Mouse (Mus musculus) right cerebral cortex, postnatal 4 days (tissue): ENCODE data around the gene Slain1.
A peak's percentile ranks its signal among the peaks of the same experiment; 100 is the strongest.

Experiments used
- DNase-seq: peaks from one replicate; pipeline ENCODE4 v3.0.0-alpha.2; 2022

Gene Slain1

DNA sequence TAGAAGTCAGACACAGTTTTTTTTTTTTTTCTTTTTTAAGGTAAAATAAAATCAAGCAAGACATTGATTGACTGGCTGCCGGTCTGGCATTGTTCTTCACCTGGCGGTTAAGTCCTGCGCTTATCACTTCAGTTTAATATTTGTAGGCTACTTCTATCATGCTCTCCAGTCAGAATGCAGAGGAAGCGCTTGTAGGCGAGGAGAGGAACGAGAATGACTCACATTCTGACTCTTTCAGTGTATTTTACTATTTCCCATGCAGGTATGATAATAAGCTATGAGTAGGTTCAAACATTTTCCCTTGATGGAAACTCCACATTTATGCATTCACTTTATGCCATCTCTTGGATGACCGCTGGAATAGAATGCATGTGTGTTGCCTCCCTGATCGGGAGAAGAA, 17.0 kb downstream of the Slain1 start:
- DNase-seq, result no peak

DNA sequence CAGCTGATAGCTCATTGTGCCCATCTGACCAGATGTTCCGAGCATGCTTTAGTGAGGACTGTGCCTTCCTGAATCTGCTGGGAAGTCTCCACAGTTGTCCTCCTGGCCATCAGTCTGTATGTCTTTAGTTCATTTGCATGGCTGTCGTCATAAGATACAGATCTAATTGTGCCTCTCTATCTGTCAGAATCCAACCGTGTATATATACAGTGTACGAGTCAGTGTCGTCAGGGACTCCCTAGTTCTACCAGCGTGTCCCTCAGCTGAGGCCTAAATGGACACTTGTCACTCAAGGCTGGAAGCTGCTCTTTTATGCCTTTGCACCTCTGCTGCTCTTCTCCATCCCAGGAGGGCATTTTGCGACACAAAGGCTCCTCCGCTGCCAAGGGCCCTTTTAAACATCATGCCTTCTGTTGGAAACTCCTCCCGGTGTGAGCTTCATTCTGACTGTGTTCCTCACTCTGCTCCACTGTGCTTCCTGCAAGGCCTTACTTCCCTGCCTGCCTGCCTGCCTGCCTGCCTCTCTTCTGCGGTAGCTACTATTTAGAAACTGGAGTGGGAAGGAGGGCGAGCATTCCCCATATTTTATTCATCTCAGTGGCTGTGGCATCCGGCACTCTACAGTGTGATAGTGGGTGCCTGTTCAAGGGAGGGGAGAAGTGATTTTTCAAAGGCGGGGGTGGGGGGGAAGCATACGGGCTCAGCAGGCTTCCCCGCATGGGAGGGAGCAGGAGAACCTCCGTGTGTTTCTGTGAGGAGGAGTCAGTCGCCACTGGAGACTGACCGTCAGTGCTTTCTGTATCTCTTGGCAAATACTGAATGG, 29.6 kb downstream of the Slain1 start:
- no peak for DNase-seq

DNA sequence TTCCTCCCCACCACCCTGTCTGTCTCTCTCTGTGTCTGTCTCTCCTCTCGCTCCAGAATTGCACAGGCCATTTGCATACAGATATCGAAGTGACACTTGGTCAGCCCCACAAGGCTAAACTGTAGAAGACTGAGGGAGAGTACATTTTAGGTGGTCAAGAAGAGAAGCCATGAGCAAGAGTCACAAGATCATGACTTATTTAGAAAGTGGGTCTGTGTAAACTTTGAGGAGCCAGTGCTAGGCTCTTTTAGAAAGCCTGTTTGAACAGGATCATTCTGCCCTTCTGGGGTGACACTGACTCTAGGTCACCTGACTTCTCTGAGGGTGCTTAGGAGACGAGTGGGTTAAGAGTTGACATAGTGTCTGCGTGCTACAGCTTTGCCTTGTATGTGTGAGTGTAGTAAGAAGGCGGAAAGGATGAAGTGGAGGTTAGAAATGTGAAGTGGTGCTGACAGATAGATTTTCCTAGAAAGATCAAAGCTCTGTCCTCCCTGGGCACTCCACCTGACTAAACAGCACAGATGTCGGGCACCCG, 30.3 kb downstream of the Slain1 start:
- DNase-seq, result no peak

DNA sequence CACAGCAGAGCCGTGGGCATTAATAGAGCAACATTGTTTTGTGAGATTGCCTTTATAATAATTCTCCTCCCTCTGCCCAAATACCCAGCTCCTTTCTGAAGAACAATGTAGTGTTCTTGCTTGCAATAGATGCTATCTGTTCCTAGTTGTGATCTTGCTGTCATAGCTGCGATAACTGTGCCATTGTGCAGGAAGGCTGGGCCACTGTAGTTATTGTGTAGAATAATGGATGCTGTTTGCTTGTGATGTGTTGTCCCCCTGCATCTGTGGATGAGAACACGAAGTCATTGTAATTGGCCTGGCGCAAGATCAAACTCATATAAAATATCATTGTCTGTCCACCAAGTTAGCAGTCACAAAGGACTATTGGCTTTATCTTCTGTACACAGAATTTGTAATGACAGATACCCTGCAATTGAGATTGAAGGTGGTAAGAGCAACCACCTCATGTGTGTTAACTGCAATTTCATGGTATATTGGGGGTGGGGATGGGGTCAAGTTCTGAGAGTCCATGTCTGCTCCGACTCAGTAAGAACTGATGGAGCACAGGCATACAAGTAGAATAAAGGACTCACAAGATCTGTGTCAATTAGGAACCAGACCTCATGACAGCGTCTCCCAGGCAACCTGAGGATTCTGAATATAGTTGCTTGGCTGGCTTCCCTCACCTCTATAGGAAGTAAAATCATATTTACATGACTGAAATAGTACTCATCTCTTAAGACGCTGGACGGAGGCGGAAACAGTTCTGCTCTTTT, 32.8 kb downstream of the Slain1 start:
- no peak for DNase-seq

DNA sequence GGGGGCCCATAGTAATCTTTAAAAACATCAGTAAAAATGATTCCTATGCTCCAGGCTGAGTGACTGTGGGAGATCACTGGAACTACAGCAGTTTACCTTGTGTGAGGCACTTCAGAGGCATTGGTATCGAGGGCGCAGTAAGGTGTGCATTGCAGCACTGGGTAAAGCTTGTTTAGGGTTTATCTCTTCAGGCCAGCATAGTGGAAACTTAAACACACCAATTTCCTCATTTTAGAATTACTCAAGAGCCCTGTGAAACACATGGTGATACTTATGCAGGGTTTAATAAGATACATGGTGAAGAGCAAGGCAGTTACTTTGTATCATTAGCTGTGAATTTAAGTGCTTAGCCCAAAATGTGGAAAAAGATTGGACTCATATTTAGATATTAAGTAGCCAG, 37.0 kb downstream of the Slain1 start:
- no peak for DNase-seq

DNA sequence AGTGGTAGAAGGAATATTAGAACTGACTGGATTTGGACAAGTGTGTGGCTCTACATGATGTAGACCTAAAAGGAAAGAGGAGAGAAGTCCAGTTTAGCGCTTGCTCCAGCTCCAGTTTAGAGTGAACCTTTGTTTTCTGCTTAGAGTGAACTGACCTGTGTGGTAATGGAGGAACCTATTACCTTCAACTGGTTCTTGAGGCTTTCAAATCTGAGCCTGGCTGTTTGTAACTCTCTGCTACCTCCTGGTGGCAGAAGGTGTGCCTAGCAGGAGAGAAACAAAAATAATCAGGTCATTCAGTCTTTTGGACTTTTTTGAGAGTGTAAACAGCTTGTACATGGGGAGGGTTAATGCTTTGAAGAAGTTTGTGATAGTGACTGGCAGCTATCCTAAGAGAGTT, 44.3 kb downstream of the Slain1 start:
- no peak for DNase-seq

DNA sequence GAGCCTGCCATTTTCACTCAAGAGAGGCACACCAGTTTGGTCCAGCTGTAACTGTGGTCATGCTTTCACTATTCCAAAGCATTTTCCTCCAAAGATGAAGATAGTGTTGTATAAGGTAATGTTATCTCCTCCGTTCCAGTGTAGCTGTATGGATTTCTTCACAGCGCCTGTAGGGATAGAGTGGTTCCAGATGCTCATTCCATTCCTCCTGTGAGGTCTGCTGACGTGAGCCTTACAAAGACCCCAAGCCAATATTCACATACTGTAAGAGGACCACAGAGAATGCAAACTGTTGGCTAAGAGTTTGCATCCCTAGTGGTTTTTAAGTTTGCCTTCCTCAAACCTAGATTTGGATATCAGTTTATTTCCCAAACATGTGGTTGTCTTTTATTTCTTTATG, 45.6 kb downstream of the Slain1 start:
- no peak for DNase-seq

DNA sequence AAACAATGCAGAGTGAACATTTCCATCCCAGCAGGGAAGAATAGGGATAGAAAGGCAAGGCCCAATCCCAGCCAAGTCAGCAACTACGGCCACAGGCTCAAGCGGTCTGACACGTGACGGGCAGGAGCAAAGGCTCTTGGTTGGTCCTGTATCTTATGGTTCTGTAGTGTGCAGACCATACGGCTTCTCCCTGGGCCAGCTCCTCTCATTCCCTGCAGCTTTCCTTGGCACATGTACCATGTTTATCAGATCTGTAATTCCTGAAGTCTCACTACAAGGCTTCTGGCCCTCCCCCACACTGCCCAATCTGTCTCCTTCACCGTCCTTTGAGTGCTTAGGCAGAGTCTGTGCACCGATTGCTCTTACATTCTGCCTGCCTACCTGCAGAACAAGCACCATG, 47.1 kb downstream of the Slain1 start:
- DNase-seq, result no peak

DNA sequence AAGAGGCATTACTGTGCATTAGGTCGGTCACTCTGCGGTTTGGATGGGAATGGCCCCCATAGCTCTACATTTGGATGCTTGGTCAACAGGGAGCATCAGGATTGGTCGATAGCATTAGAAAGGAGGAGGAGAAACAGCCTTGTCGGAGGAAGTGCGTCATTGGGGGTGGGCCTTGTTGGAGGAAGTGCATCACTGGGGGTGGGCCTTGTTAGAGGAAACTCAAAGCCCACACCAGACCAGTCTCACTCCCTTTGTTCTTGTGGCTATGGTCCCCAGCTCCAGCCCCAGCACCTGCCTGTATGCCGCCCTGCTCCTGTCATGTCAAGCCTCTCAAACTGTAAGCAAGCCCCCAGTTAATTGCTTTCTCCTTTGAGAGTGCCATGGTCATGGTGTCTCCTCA, 49.3 kb downstream of the Slain1 start:
- DNase-seq, result no peak

DNA sequence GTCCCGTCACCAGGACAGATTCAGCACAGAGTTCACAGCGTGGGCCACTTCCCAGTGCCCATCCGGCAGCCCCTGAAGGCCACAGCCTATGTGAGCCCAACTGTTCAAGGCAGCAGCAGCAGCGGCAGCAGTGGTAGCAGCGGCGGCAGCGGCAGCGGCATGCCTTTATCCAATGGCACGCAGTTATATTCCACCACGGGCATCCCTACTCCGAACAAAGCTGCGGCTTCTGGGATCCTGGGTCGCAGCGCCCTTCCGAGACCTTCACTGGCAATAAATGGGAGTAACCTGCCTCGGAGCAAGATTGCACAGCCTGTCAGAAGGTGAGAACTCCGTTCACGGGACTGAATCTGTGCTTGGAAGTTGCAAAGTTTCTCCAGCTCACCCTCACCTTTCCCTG, 52.5 kb downstream of the Slain1 start:
- DNase-seq, result no peak

DNA sequence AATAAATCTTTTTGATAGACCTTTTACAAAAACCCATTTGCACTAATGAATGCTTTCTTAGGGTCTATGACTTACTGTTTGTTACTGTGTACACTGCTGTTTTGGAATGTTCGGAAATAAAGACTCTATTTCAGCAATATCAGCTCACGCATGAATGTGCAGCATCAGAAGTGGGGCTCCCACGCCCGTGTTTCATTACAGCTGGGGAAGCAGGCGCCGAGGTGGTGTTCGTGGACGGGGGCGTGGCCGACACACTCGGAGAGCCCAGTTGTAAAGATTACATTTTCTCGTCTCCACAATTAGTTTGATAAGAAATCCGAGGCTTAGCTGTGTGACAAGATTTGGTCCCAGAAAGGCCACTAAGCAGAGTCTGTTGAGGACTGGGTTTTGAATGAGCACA, 54.7 kb downstream of the Slain1 start:
- no peak for DNase-seq

DNA sequence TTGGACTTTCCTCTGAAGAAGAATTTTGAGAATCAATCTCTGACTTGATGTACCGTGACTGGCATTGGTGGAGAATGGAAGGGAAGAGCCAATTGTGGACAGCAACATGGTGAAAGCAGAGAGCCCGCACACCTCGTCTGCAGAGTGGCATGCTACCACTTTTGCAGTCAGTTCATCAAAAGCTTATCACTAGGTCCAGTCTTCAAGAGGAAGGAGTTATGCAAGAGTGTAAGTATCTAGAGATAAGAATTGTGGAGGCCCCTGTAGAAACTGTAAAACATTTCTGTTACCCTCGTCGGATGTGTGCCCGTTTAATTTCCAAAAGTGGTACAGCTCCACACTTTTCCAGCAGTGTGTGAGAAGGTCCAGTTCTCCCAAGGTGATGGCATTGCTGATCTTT, 56.3 kb downstream of the Slain1 start:
- no peak for DNase-seq

DNA sequence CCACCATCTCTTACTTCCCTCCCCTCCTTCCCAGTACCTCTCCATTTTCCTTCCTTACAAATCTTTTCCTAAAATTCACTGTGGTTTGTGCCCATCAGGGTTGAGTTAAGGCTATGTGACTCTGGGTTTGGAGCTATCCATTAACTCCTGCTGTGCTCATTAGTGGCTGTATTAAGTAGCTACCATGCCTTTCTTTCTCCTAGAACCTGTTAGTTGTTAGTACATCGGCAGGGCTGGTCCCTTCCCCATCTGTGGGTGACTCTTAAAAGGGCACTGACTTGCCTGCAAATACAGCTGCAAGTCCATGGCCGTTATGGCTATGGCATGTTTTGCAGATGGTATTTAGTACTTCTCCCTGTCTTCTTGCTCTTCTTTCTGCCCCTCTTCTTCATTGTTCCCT, 58.6 kb downstream of the Slain1 start:
- DNase-seq, result no peak

DNA sequence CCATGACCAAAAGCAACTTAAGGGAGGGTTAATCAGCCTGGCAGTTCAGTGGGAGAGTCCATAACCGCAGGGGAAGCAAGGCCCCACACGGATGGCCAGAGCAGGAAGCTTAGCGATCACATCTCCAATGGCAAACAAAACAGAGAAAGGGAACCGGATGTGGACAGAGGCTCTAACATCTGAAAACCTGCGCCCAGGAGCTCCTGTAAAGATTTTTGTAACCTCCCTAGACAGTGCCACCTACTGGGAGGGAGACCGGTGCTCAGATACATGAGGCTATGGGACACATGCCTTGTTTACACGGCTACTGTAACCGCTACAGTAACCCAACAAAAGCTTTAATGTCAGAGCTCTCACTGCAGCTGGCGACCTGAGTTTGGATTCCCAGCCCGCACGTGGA, 59.2 kb downstream of the Slain1 start:
- no peak for DNase-seq

DNA sequence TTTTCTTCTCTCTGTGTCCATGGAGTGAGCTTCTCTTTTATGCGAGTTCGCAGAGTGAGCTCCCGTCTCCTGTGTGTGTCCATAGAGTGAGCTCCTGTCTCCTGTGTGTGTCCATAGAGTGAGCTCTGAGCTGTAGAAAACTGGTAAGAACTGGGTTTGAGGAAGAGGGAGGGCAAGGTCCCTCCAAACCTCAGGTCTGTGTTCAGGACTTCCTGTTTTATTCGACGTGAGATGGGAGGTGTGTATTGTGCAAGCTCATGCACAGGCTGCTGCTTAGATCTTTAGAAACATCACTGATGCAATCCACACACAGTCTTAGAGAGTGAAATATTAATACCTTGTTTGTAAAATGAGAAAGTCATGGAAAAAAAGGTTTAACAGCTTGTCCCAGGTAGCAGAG, 63.0 kb downstream of the Slain1 start:
- no peak for DNase-seq

DNA sequence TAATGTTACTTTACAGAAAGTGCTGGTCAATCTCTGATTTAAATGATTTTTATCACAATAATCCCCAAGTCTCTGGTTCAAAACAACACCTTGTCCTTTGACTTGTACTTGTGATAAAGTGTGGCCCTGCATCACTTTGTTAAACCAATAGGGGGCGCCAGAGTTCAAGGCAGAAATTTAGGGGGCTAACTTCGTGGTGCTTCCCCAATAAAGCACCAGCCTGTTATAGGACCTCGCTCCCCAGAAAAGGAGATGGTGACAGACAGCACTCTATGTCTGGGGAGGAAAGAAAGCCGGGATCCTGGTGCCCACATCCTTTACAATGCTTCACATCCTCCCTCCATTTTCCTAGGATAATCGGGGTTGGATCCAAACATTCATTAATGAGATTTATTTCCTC, 67.5 kb downstream of the Slain1 start:
- no peak for DNase-seq

DNA sequence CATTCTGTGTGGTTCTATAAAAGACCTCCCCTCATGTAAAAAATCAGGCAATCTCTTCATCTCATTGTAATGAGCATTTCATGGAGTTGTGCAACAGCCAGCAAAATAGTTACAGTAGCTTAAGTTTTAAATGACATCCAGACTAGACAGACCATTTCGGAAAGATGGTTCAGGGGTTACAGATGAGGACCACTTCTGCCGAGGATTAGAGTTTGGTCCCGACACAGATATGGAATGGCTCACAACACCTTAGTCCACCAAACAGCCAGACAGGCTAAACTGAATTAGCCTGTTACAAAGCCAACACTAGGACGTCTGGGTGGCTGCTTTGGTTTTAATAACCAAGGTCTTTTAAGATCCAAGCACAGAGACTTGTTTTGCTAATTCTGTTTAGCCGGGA, 68.0 kb downstream of the Slain1 start:
- no peak for DNase-seq

DNA sequence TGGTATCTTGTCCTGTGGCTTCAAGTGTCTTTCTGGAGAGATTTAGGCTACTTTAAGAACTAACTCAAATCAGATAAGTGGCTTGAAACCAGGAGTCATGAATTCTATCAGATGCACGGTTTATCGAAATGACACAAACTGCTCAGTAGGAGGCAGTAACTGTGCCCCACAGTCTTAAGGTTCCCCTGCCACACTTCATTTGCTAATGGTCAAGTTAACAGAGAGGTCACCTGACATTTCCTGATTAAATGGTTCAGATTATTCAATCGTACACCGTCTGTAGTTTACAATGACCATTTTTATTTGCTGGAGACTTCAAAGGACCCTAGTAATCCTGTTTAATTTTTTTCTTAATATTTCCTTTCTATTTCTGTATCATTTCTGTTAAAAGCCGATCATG, 68.4 kb downstream of the Slain1 start:
- DNase-seq, result no peak

DNA sequence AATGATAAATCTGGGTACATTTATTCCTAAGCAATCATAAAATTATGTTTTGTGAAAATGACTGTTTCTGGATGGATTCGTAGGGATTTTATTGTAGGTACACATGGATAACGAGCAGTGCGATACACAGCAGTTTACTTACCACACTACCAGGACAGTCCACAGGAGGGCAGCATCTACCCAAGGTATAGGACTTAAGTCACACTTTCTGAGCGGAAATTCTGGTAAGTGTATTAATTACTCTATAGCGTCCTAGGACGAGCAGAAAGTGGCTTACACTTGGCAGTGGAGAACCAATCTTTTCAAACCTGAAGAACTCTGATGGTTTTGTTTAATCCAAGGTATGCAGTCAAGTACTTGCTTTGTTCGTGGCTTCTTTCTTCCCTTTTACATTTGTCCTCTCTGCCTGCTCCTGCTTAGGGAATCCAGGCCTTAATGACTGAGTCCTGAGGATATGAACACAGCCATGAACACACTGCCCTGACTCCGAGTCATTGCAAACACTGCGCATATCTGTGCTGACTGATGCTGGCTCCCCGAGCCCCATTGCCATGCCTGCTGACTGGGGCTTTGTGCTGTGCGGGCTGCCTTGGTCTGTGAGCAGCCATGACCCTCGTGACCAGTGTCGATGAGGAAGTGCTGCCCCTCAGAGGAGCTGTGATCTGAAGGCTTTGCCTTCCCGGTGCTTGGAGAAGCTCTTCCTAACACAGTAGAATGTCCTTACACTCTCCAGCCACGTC, 69.0 kb downstream of the Slain1 start:
- peak; percentile 98 for DNase-seq

DNA sequence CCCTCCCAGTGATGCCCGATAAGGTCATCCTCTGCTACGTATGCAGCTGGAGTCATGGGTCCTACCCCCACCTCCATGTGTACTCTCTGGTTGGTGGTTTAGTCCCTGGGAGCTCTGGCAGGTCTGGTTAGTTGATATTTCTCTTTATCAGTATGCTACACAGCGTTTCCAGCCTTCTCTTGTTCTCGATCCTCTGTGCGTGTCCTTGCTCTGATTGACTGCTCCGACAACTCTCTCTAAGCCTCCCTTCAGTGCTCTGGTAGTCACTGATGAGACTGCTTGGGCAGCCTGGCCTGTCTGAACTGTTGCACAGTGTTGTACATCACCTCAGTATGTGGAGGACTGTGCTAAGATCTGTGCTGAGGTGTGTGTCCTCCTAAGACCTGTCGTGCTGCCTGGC, 70.1 kb downstream of the Slain1 start:
- no peak for DNase-seq

DNA sequence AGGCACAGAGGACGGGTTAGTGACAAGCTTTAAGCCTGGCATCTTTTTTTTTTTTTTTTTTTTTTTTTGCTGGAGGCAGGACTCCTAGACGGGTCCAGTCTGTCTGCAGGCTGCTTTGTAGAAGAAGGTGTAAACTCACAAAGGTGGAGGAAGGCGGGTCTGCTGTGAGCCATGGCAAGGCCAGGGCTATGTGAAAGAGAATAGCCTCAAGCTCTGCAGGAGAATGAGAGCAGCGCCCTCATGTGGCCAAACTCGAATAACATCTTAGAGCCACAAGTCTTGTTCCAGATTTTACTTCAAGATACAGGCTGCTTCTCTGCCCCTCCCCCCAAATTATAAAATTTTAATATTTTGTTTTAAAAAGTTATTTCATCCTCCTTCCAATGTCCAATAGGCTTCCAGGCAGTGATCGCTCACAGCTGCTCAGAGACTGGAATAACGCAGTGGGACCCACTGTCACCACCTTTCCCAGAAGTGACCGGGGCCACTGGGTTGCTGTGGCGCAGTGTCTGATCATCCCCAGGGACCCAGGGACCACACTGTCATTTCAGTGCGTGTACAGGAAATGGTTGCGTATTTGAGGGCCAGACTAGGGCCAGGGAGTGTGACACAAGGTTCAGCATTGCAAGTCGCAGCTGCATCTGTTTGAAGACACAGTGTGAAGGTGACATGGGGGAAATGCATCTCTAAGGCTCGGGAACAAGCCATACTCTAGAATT, 70.8 kb downstream of the Slain1 start:
- peak; percentile 87 for DNase-seq

DNA sequence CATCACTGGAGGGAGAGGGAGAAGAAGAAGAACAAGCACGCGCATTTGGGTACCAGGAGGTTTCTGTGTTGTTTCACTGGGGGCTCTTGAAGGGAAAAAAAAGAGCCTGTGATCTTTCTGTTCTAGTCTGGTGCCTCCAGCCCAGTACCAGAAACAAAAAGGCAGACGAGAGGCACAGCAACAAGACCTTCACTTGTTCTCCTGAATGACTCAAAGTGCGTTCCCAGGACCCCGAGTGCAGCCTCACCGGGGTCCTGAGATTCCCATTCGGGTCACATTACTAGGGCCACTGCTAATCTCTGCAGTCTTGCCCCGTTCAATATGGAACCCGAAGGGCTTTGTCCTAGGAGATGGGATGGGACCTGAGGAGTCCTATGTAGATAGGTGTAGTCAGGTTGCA, 73.3 kb downstream of the Slain1 start:
- DNase-seq, result no peak

DNA sequence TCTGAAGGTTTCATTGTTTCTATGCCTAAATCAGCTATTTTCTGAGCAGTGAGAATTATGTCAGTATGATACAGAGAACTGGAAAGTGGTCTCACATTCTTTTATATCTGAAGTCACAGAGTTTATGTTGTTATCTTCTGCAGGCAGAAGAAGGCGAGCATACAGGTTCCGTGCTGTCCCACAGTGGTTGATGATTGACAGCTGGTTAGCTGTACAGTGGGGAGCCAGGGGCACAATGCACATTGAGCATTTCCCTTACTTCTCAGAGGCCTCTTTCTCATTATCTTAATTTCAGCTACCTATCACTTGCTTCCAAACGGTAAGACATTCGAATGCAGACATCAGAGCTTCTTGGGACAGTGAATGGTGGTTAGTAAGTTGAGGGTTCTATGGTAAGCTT, 73.8 kb downstream of the Slain1 start:
- DNase-seq, result no peak
